Mouse (Mus musculus): ENCODE measurements around the gene Capza1.

DNA sequence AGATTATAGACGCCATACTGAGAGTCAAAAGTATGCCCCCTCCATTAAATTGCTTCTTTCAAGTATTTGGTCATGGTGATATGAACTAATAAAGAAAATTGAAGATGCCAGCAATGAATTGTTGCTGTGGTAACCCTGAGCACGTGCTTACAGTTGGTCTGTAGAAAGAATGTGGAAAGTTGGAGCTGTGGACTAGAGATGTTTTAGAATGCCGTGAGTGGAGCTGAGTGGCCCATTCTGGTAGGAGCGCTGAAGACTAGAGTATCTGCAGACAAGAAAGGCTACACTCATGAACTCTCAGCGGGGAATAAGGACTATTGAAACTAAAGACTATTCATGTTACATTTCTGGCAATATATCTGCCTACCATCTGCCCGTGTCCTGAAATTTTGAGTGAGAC lies 44.9 kb upstream of the Capza1 start:
- no peak for TF ChIP-seq CTCF (IDR thresholded peaks at IDR 0.05; ENCODE audit: low read depth)
- TF ChIP-seq EP300 (optimal IDR thresholded peaks at IDR 0.05): no peak
